Mouse (Mus musculus): ENCODE measurements around the gene Xndc1.

GRCm38 (mm10) chr7:102087336-102087735, 22.0 kb downstream of the Xndc1 start:
- no peak for TF ChIP-seq CTCF (IDR thresholded peaks at IDR 0.05; ENCODE audit: low read depth, low read length)
- no peak for TF ChIP-seq POLR2A (IDR thresholded peaks at IDR 0.05; ENCODE audit: borderline replicate concordance, low read depth, low read length)
